Mouse (Mus musculus) B cell, adult 2 months (primary cell): Measurements from ENCODE around the gene Wdr24.
A peak's percentile ranks its signal among the peaks of the same experiment; 100 is the strongest.
"Not testable (repeated sequence)": the region's sequence is repeated elsewhere in the genome, so short reads cannot be mapped to it uniquely, and the experiment has no call there.

Source experiments
- DNase-seq, 2 experiments: peaks; one replicate each; pipeline ENCODE4 v3.0.0; 2022

Wdr24 gene

GRCm38 (mm10) chr17:25823452-25823851, at the start of gene Wdr24:
Wdr24 (plus strand) TSS chr17:25823627.
- peak; percentile 80 to 83 for DNase-seq

GRCm38 (mm10) chr17:25775318-25776062, 47.9 kb upstream of the Wdr24 start:
- no peak for DNase-seq

GRCm38 (mm10) chr17:25777948-25778347, 45.5 kb upstream of the Wdr24 start:
- DNase-seq: no peak

- no peak for DNase-seq
These were observed 42.1 kb upstream of the Wdr24 start for GRCm38 (mm10) chr17:25781339-25781738.

- DNase-seq: no peak
These were observed 40.3 kb upstream of the Wdr24 start for GRCm38 (mm10) chr17:25783086-25783485.

GRCm38 (mm10) chr17:25783861-25784574, 39.4 kb upstream of the Wdr24 start:
- DNase-seq: no peak

- peak; percentile 93 to 94 for DNase-seq
These were observed 38.1 kb upstream of the Wdr24 start, which contains the start of gene Haghl for GRCm38 (mm10) chr17:25785281-25785745. Haghl (minus strand) TSS chr17:25785673.

- DNase-seq: no peak
These were observed 37.1 kb upstream of the Wdr24 start, which contains the start of gene Ccdc78 for GRCm38 (mm10) chr17:25786280-25786679. Ccdc78 (plus strand) TSS chr17:25786580.

GRCm38 (mm10) chr17:25786781-25787504, 36.5 kb upstream of the Wdr24 start:
- no peak for DNase-seq

- no peak for DNase-seq
These were observed 32.0 kb upstream of the Wdr24 start for GRCm38 (mm10) chr17:25791320-25791842.

GRCm38 (mm10) chr17:25791843-25792527, 31.4 kb upstream of the Wdr24 start:
- peak; percentile 90 to 91 for DNase-seq

GRCm38 (mm10) chr17:25792615-25793014, 30.8 kb upstream of the Wdr24 start, which contains the start of gene Fam173a:
Fam173a (minus strand) TSS chr17:25792901.
- peak; percentile 70 to 74 for DNase-seq

GRCm38 (mm10) chr17:25794197-25794596, 29.2 kb upstream of the Wdr24 start:
- no peak for DNase-seq

- DNase-seq: no peak
These were observed 28.4 kb upstream of the Wdr24 start for GRCm38 (mm10) chr17:25794998-25795397.

- DNase-seq: no peak
These were observed 27.8 kb upstream of the Wdr24 start, which contains the start of gene AC134908.4 for GRCm38 (mm10) chr17:25795609-25796092. AC134908.4 (minus strand) TSS chr17:25795659.

GRCm38 (mm10) chr17:25796211-25796771, 27.1 kb upstream of the Wdr24 start:
- no peak for DNase-seq

GRCm38 (mm10) chr17:25796951-25797369, 26.5 kb upstream of the Wdr24 start, which contains the start of gene Metrn:
Metrn (minus strand) TSS chr17:25797136.
- peak; percentile 83 to 84 for DNase-seq

- DNase-seq: peak; percentile 81 to 84
These were observed 22.4 kb upstream of the Wdr24 start for GRCm38 (mm10) chr17:25801029-25801428.

GRCm38 (mm10) chr17:25802825-25803517, 20.5 kb upstream of the Wdr24 start:
- no peak for DNase-seq

GRCm38 (mm10) chr17:25806507-25806906, 16.9 kb upstream of the Wdr24 start:
- DNase-seq: no peak

- DNase-seq: not testable (repeated sequence)
These were observed 16.0 kb upstream of the Wdr24 start for GRCm38 (mm10) chr17:25807452-25807851.
